Mouse (Mus musculus) right cerebral cortex, postnatal 10 days (tissue): ENCODE data around the gene Tead4.
"Not testable (repeated sequence)": the region's sequence is repeated elsewhere in the genome, so short reads cannot be mapped to it uniquely, and the experiment has no call there.

ENCODE experiments used
- DNase-seq, 2 experiments: peaks; one replicate each; pipeline ENCODE4 v3.0.0; 2021; ENCODE audit warnings: low spot score in 2 of 2

Gene Tead4

GRCm38 (mm10) chr6:128237102-128237763, 63.4 kb downstream of the Tead4 start:
- DNase-seq = no peak

GRCm38 (mm10) chr6:128236581-128236980, 64.0 kb downstream of the Tead4 start:
- no peak for DNase-seq

GRCm38 (mm10) chr6:128234206-128234605, 66.4 kb downstream of the Tead4 start:
- peak; percentile 58 to 61 for DNase-seq

- peak in 1 of 2 experiments; percentile 14 for DNase-seq
Observed at GRCm38 (mm10) chr6:128232216-128232615, 68.4 kb downstream of the Tead4 start.

- peak in 1 of 2 experiments; percentile 24 for DNase-seq
Observed at GRCm38 (mm10) chr6:128231741-128232140, 68.9 kb downstream of the Tead4 start.

GRCm38 (mm10) chr6:128227438-128228017, 73.1 kb downstream of the Tead4 start:
- peak; percentile 48 to 53 for DNase-seq

- peak in 1 of 2 experiments; percentile 4 for DNase-seq
Observed at GRCm38 (mm10) chr6:128226941-128227340, 73.7 kb downstream of the Tead4 start.

- DNase-seq = no peak
Observed at GRCm38 (mm10) chr6:128225846-128226176, 74.8 kb downstream of the Tead4 start.

- no peak for DNase-seq
Observed at GRCm38 (mm10) chr6:128225009-128225845, 75.4 kb downstream of the Tead4 start.

- DNase-seq = no peak
Observed at GRCm38 (mm10) chr6:128223159-128223558, 77.5 kb downstream of the Tead4 start.

GRCm38 (mm10) chr6:128215004-128215403, 85.6 kb downstream of the Tead4 start:
- DNase-seq = not testable (repeated sequence)

- not testable (repeated sequence) for DNase-seq
Observed at GRCm38 (mm10) chr6:128209199-128209598, 91.4 kb downstream of the Tead4 start.

GRCm38 (mm10) chr6:128208491-128209170, 92.0 kb downstream of the Tead4 start:
- no peak for DNase-seq

GRCm38 (mm10) chr6:128203557-128203956, 97.1 kb downstream of the Tead4 start:
- no peak for DNase-seq

- DNase-seq = peak; percentile 69 to 83
Observed at GRCm38 (mm10) chr6:128200847-128201640, 99.6 kb downstream of the Tead4 start.

GRCm38 (mm10) chr6:128200116-128200846, 100.3 kb downstream of the Tead4 start:
- DNase-seq = peak; percentile 98

- no peak for DNase-seq
Observed at GRCm38 (mm10) chr6:128183521-128183920, 117.1 kb downstream of the Tead4 start.

GRCm38 (mm10) chr6:128181176-128181575, 119.4 kb downstream of the Tead4 start:
- no peak for DNase-seq

- no peak for DNase-seq
Observed at GRCm38 (mm10) chr6:128179651-128180050, 121.0 kb downstream of the Tead4 start.

- no peak for DNase-seq
Observed at GRCm38 (mm10) chr6:128179247-128179646, 121.4 kb downstream of the Tead4 start.

GRCm38 (mm10) chr6:128178681-128179080, 121.9 kb downstream of the Tead4 start:
- DNase-seq = no peak
